Mouse (Mus musculus) intestine, postnatal 0 days (tissue): Measurements from ENCODE around the gene Ppm1j. TPM values are rescaled to one million over a fixed set of nuclear protein-coding genes. Genes with fewer than 3 reads are reported as not detected.

Source experiments
- ATAC-seq: fragments of 200-750 bp; cut with Nextera tagmentation; 2 replicates; pipeline ENCODE4 v1.8.0; 2017; ENCODE audit warnings: mild to moderate bottlenecking, moderate TSS enrichment, moderate library complexity
- H3K27ac ChIP-seq: fragments of 300-500 bp; sonication (generic); 2 replicates; pipeline ENCODE4 v1.5.1; 2014; ENCODE audit warnings: mild to moderate bottlenecking, low read depth, low read length, moderate library complexity
- H3K27me3 ChIP-seq: fragments of 300-500 bp; sonication (generic); replicated peaks from 2 replicates; pipeline ENCODE4 v1.6.1; 2014; ENCODE audit warnings: low read length, mixed read lengths; ENCODE audit not compliant: control insufficient read depth, insufficient read depth
- H3K36me3 ChIP-seq: fragments of 300-500 bp; sonication (generic); 2 replicates; pipeline ENCODE4 v1.6.1; 2014; ENCODE audit warnings: mild to moderate bottlenecking, moderate library complexity; ENCODE audit not compliant: control insufficient read depth, insufficient read depth
- H3K4me1 ChIP-seq: fragments of 300-500 bp; sonication (generic); replicated peaks from 2 replicates; pipeline ENCODE4 v1.6.1; 2014; ENCODE audit warnings: antibody characterized with exemption, low read length, mixed read lengths; ENCODE audit not compliant: control insufficient read depth, insufficient read depth
- H3K4me2 ChIP-seq: fragments of 300-500 bp; sonication (generic); replicated peaks from 2 replicates; pipeline ENCODE4 v1.6.1; 2014; ENCODE audit warnings: low read depth, mild to moderate bottlenecking, moderate library complexity
- H3K4me3 ChIP-seq: fragments of 300-500 bp; sonication (generic); 2 replicates; pipeline ENCODE4 v1.5.1; 2014; ENCODE audit warnings: low read depth, low read length
- H3K9ac ChIP-seq: fragments of 300-500 bp; sonication (generic); 2 replicates; pipeline ENCODE4 v1.6.1; 2014; ENCODE audit warnings: mild to moderate bottlenecking, low read depth, low read length
- H3K9me3 ChIP-seq: fragments of 300-500 bp; sonication (generic); 2 replicates; pipeline ENCODE4 v1.6.1; 2016; ENCODE audit warnings: mixed run types; ENCODE audit not compliant: control insufficient read depth
- CTCF ChIP-seq: sonication (generic); IDR thresholded peaks from 2 replicates; pipeline ENCODE4 v1.5.1; 2016; ENCODE audit warnings: low read depth, mild to moderate bottlenecking, control low read depth, antibody characterized with exemption, moderate library complexity
- WGBS: fragments of 180-500 bp; shearing (Covaris S2); extraction: QIAGEN DNeasy Blood & Tissue Kit; methylation state at CpG from one replicate; pipeline ENCODE4 v1.1.7; 2014; 5-methylcytosine and 5-hydroxymethylcytosine counted together
- polyA plus RNA-seq: library from polyadenylated mRNA; unstranded; fragments of >200 nt; fragmentation: Nextera tagmentation; extraction: Ambion mirVana; gene quantifications from 2 replicates; pipeline ENCODE4 v1.2.1, GENCODE M21; 2015

The Ppm1j gene
- polyA plus RNA-seq, 1 experiment from 2014 or later = 24.4 TPM

DNA sequence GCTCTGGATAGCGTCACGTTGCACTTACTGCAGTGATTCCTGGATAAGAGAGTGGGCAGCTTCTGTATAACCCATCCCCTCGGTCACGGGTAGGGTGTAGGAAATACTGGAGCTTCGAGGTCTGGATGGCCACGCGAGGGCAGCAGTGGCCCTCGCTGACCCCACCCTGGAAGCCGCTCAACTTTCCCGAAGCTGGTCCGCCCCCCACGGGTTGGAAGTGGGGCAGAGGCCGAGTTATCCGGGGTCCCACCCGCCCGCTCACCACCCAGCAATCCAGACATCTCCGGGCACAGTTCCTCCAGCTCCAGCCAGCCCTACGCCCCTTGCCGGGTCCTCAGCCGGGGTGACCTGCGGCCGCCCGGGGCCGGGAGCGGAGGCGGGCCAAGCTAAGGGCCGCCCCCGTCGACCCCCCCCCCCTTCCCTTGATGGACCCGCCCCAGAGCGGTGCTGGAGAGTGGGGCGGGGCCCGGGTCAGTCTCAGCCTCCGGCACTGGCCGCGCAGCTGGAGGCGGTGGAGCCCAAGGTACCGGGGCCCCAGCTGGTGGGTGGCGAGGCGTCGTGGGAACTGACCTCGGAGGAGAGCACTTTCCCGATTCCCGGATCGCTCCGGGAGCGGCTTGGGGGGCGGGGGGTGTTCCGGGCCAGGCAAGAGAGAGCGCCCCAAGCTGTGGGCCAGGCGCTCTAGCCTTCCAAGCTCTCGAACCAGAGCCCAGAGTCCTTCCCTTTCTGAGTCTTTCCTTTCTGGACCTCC lies 7.9 kb downstream of the Ppm1j start:
- Histone ChIP-seq H3K4me2 (peak overlapping the region; percentile 86), H3K36me3 (peaks cover 20% of the 10 kb centered on the region), H3K27me3 (no peaks in the 10 kb centered on the region), H3K4me3 (peak overlapping the region; percentile 80), H3K4me1 (peaks cover 8% of the 10 kb centered on the region), H3K9me3 (no peaks in the 10 kb centered on the region), H3K27ac (peak overlapping the region; percentile 93), H3K9ac (peak overlapping the region; percentile 92)
- WGBS = under 1% methylated on average over 47 of the region's 52 CpGs
- TF ChIP-seq CTCF = peak; percentile 89
- peak; percentile 74 for ATAC-seq

DNA sequence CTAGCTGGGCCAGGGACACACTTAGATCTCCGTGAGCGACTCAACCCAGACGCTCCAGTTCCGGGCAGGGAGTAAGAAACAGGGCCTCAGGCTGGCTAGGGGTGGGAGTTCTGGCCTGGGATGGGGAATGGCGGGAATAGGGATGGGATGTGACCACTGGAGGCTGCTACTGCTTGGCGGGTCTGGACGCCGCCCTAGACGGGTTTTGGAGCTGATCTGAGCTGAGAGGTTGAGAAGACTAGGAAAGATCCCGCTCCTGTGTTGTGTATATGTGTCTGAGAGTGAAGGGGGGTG lies 8.4 kb downstream of the Ppm1j start:
- ATAC-seq = peak; percentile 4; the same call in 1 of the 2 replicates
- no peak for TF ChIP-seq CTCF
- WGBS = 4% methylated on average over 10 of the region's 10 CpGs
- peak overlapping the region; percentile 80 for H3K4me3 ChIP-seq
- H3K9ac ChIP-seq = peak overlapping the region; percentile 92
- peak overlapping the region; percentile 93 for H3K27ac ChIP-seq
- H3K36me3 ChIP-seq = peaks cover 24% of the 10 kb centered on the region
- no peaks in the 10 kb centered on the region for H3K9me3 ChIP-seq
- H3K4me1 ChIP-seq = peaks cover 12% of the 10 kb centered on the region
- no peaks in the 10 kb centered on the region for H3K27me3 ChIP-seq
- peak overlapping the region; percentile 86 for H3K4me2 ChIP-seq

DNA sequence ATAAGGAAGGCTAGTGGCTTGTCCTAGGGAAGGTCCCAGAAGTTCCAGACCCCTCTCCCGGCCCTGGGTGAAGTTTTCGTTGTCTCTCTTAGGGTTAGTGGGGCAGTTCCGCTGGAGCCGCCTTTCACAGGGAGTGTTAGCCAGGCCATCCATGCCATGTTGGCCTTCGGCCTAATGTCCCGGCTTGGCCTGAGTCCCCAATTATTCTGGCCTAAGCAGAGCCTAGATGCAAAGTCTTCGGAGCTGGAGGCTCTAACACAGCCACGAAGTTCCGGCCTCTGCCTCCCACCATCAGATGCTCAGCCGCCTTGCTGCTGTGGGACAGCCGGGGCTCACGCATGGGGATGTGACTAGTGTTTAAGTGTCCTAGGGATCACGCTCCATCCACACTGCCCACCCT lies 9.0 kb downstream of the Ppm1j start:
- TF ChIP-seq CTCF = no peak
- peaks cover 17% of the 10 kb centered on the region for H3K4me1 ChIP-seq
- H3K4me2 ChIP-seq = peak overlapping the region; percentile 86
- H3K4me3 ChIP-seq = peak overlapping the region; percentile 80
- peak overlapping the region; percentile 93 for H3K27ac ChIP-seq
- WGBS = 36% methylated on average over 13 of the region's 13 CpGs
- peaks cover 24% of the 10 kb centered on the region for H3K36me3 ChIP-seq
- no peak for ATAC-seq
- H3K9me3 ChIP-seq = no peaks in the 10 kb centered on the region
- H3K27me3 ChIP-seq = no peaks in the 10 kb centered on the region
- H3K9ac ChIP-seq = peak overlapping the region; percentile 92

DNA sequence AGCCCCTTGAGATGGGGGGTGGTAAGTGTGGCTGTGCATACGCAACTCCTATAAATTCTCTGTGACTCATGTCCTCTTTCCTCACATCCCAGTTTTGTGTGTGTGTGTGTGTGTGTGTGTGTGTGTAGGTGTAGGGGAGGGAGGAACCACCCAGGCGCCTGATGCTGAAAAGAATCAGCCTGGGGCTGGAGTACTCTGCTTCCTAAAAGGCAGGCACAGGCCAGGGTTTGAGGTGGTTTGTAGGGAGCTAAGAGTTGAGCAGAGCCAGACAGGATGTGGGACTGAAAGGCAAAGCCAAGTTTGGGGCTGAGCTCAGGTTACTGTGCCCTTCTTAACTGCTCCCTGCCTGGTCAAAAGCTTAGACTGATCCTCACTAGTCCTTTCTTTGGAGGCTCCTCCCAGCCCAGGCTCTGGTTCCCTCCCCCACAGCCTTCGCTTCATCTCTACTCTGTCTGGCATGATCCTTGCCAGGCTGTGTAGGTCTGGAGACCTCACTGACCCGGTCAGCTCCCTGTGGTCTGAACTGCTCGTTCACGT lies 9.6 kb downstream of the Ppm1j start:
- H3K9me3 ChIP-seq = no peaks in the 10 kb centered on the region
- H3K36me3 ChIP-seq = peaks cover 30% of the 10 kb centered on the region
- 0 out of 2 replicates have a peak, but pooled peaks have one; percentile 2 for ATAC-seq
- 22% methylated on average over 6 of the region's 6 CpGs for WGBS
- peak overlapping the region; percentile 86 for H3K4me2 ChIP-seq
- peak overlapping the region; percentile 80 for H3K4me3 ChIP-seq
- peak overlapping the region; percentile 93 for H3K27ac ChIP-seq
- TF ChIP-seq CTCF = no peak
- peaks cover 21% of the 10 kb centered on the region for H3K4me1 ChIP-seq
- H3K27me3 ChIP-seq = no peaks in the 10 kb centered on the region
- H3K9ac ChIP-seq = peak overlapping the region; percentile 92

DNA sequence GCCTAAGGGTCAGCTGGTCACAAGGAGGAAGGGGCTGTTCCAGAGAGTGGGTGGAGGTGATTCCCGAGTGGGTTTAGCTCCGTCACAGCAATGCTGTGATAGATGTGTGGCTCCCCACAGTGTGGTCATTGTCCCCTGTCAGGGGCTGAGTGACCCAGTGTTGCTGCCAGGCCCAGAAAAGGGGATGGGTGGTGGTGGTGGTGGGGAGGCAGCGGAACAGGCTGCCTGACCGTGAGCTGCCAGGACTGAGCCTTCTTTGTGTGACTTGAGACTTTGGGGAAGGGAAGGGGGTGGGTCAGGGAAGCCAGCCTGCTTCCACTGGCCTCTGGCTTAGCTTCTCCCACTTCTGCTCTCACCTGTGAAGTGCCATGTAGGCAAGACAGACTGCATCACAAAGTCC lies 10.2 kb downstream of the Ppm1j start:
- Histone ChIP-seq H3K4me1 (peaks cover 21% of the 10 kb centered on the region), H3K9ac (peak overlapping the region; percentile 37; the same call in 1 of the 2 replicates), H3K36me3 (peaks cover 32% of the 10 kb centered on the region), H3K27ac (peak overlapping the region; percentile 93), H3K27me3 (no peaks in the 10 kb centered on the region), H3K4me2 (peak overlapping the region; percentile 86), H3K9me3 (no peaks in the 10 kb centered on the region), H3K4me3 (peak overlapping the region; percentile 80; the same call in 1 of the 2 replicates)
- no peak for ATAC-seq
- 38% methylated on average over 4 of the region's 4 CpGs for WGBS
- TF ChIP-seq CTCF = no peak

DNA sequence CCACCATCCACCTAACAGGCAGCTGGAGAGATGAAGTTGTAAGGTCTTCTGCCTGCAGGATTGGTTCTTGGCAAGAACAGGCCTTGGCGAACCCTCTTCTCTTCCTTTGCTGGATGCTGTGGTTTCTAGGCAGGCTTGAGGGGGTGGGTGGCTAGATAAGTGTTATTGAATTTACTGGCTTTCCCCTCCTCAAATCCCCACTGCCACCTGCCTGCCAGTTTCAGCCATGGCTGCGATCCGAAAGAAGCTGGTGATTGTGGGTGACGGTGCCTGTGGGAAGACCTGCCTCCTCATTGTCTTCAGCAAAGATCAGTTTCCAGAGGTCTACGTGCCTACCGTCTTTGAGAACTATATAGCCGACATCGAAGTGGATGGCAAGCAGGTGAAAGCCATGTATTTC lies 10.8 kb downstream of the Ppm1j start:
- H3K27me3 ChIP-seq = no peaks in the 10 kb centered on the region
- TF ChIP-seq CTCF = no peak
- H3K9me3 ChIP-seq = no peaks in the 10 kb centered on the region
- peaks cover 21% of the 10 kb centered on the region for H3K4me1 ChIP-seq
- peaks cover 36% of the 10 kb centered on the region for H3K36me3 ChIP-seq
- no peak for ATAC-seq
- no peak overlapping the region for H3K4me3 ChIP-seq
- peak overlapping the region; percentile 93; the same call in 1 of the 2 replicates for H3K27ac ChIP-seq
- WGBS = 83% methylated on average over 8 of the region's 8 CpGs
- H3K9ac ChIP-seq = no peak overlapping the region
- H3K4me2 ChIP-seq = peak overlapping the region; percentile 86
